Mouse (Mus musculus): Measurements from ENCODE around the gene Ddx21.

- TF ChIP-seq POLR2A (IDR thresholded peaks at IDR 0.05; ENCODE audit: borderline replicate concordance, extremely low read depth, insufficient read depth, insufficient read length, poor library complexity, severe bottlenecking) (no peak), CTCF (IDR thresholded peaks at IDR 0.05; ENCODE audit: borderline replicate concordance, extremely low read depth, insufficient read depth, insufficient read length) (no peak)
Observed at GRCm38 (mm10) chr10:62600056-62600455, 2.0 kb downstream of the Ddx21 start.
